Mouse (Mus musculus): ENCODE measurements at regions not wholly inside any gene's neighbourhood (a gene's known extent, or its start where the extent isn't known, plus 50 kb on each side); places are given as distances from the start of the nearest gene placed in this dataset.

- no peak for DNase-seq (ENCODE audit: low read depth)
Measured at GRCm38 (mm10) chr19:52177088-52177791, 86.9 kb upstream of the Ins1 start.

GRCm38 (mm10) chr19:52193813-52194212 lies 70.3 kb upstream of the Ins1 start:
- DNase-seq (ENCODE audit: low read depth) = peak; percentile 18

- no peak for DNase-seq (ENCODE audit: low read depth)
Measured at GRCm38 (mm10) chr19:52199545-52200284, 64.4 kb upstream of the Ins1 start.

GRCm38 (mm10) chr19:52207725-52208124 lies 56.4 kb upstream of the Ins1 start:
- no peak for DNase-seq (ENCODE audit: low read depth)
